Comparison of ENCODE assay signal across 8 mouse cellular contexts in genomic region chr1:42490856-42491643, GRCm38 (mm10).
A peak's percentile ranks its signal among the peaks of the same experiment; 100 is the strongest.
DNase-seq lines count a peak whose midpoint lies in the region; ATAC-seq and TF ChIP-seq lines count a peak whose summit lies in the region.

No protein-coding gene starts in this region.

- no peak for TF ChIP-seq CTCF in lung, postnatal 0 days (IDR thresholded peaks at IDR 0.05)
- TF ChIP-seq CTCF in hindbrain, postnatal 0 days (IDR thresholded peaks at IDR 0.05; ENCODE audit: low read depth) = 0 out of 2 replicates have a peak, but pooled peaks have one; percentile 29

- no peaks in the 10 kb centered on the region for H3K9me3 ChIP-seq in lung, postnatal 0 days (ENCODE audit: low read length)
- H3K9me3 ChIP-seq in hindbrain, postnatal 0 days (ENCODE audit: low read length) = no peaks in the 10 kb centered on the region
- H3K9me3 ChIP-seq in liver, embryonic 13.5 days (replicated peaks) = no peaks in the 10 kb centered on the region

- H3K27ac ChIP-seq in lung, postnatal 0 days (ENCODE audit: low read length) = no peak overlapping the region
- no peak overlapping the region for H3K27ac ChIP-seq in hindbrain, postnatal 0 days
- no peak overlapping the region for H3K27ac ChIP-seq in liver, embryonic 13.5 days

- H3K4me2 ChIP-seq in lung, postnatal 0 days (replicated peaks; ENCODE audit: low read depth, low read length) = peak overlapping the region; percentile 52
- peak overlapping the region; percentile 66 for H3K4me2 ChIP-seq in hindbrain, postnatal 0 days (ENCODE audit: low read depth, low read length)
- peak overlapping the region; percentile 43 for H3K4me2 ChIP-seq in liver, embryonic 13.5 days

- H3K9ac ChIP-seq in lung, postnatal 0 days (replicated peaks; ENCODE audit: low read depth) = no peak overlapping the region
- no peak overlapping the region; the same call in 1 of the 2 replicates for H3K9ac ChIP-seq in hindbrain, postnatal 0 days (replicated peaks; ENCODE audit: low read length)
- peak overlapping the region; percentile 36; the same call in 1 of the 2 replicates for H3K9ac ChIP-seq in liver, embryonic 13.5 days

- DNase-seq in lung, postnatal 0 days (ENCODE audit: low spot score) = no peak
- DNase-seq in lung, postnatal 10 days = no peak
- DNase-seq in hindbrain, postnatal 0 days (ENCODE audit: low spot score) = peak; percentile 27
- no peak for DNase-seq in liver, embryonic 13.5 days
- peak; percentile 32 for DNase-seq in yolk sac, embryonic 10.5 days (ENCODE audit: low spot score)
- DNase-seq in urinary bladder, adult 2 months (ENCODE audit: low spot score) = no peak
- no peak for DNase-seq in ovary, postnatal 14 days (ENCODE audit: low spot score)
- DNase-seq in right cerebral cortex, postnatal 25 days = no peak

- H3K4me1 ChIP-seq in lung, postnatal 0 days (ENCODE audit: insufficient read depth, low read depth, low read length) = no peaks in the 10 kb centered on the region
- H3K4me1 ChIP-seq in hindbrain, postnatal 0 days (ENCODE audit: insufficient read depth, low read length) = no peaks in the 10 kb centered on the region
- H3K4me1 ChIP-seq in liver, embryonic 13.5 days (replicated peaks) = no peaks in the 10 kb centered on the region

- WGBS in lung, postnatal 0 days = 23% methylated on average over 11 of the region's 11 CpGs
- WGBS in hindbrain, postnatal 0 days = 23% methylated on average over 11 of the region's 11 CpGs
- 20% methylated on average over 11 of the region's 11 CpGs for WGBS in liver, embryonic 13.5 days (ENCODE audit: insufficient replicate concordance)

- no peak for TF ChIP-seq EP300 in lung, postnatal 0 days (IDR thresholded peaks at IDR 0.05)

- no peak overlapping the region for H3K4me3 ChIP-seq in lung, postnatal 0 days (ENCODE audit: low read depth, low read length)
- peak overlapping the region; percentile 38 for H3K4me3 ChIP-seq in hindbrain, postnatal 0 days (ENCODE audit: low read length)
- peak overlapping the region; percentile 25; the same call in 1 of the 2 replicates for H3K4me3 ChIP-seq in liver, embryonic 13.5 days (replicated peaks)

- H3K27me3 ChIP-seq in lung, postnatal 0 days (replicated peaks; ENCODE audit: insufficient read depth, low read length) = no peaks in the 10 kb centered on the region
- H3K27me3 ChIP-seq in hindbrain, postnatal 0 days (ENCODE audit: insufficient read depth, low read length) = no peaks in the 10 kb centered on the region; the same call in 1 of the 2 replicates
- H3K27me3 ChIP-seq in liver, embryonic 13.5 days = peaks cover 16% of the 10 kb centered on the region

- no peaks in the 10 kb centered on the region for H3K36me3 ChIP-seq in lung, postnatal 0 days (ENCODE audit: insufficient read depth, low read length)
- no peaks in the 10 kb centered on the region for H3K36me3 ChIP-seq in hindbrain, postnatal 0 days (ENCODE audit: insufficient read depth, low read length)
- no peaks in the 10 kb centered on the region for H3K36me3 ChIP-seq in liver, embryonic 13.5 days

- ATAC-seq in lung, postnatal 0 days = no peak
- ATAC-seq in hindbrain, postnatal 0 days = peak; percentile 69; the same call in 1 of the 2 replicates
- ATAC-seq in liver, embryonic 13.5 days (ENCODE audit: low read depth) = peak; percentile 66

Comparison
In these comparisons a context has a peak if more than half of its experiments do, and no peak if none do; other contexts are left out.
1. DNase-seq: peak in hindbrain, postnatal 0 days (single experiment) and yolk sac, embryonic 10.5 days (single experiment); none in lung, postnatal 0 days (single experiment), lung, postnatal 10 days (single experiment), liver, embryonic 13.5 days (single experiment), urinary bladder, adult 2 months (single experiment), ovary, postnatal 14 days (single experiment) and right cerebral cortex, postnatal 25 days (single experiment).
2. Peak in every context shown above with its lines, with median percentiles within 50 percentile points of each other: H3K4me2 ChIP-seq.